Mouse (Mus musculus) thymus, adult 2 months (tissue): Measurements from ENCODE around the gene Scap.

Experiments used
- CTCF ChIP-seq: fragments of 200-500 bp; IDR thresholded peaks from 2 replicates; pipeline ENCODE4 v1.5.1; 2012; ENCODE audit warnings: mild to moderate bottlenecking, control low read depth, low read length, moderate library complexity, borderline replicate concordance; ENCODE audit not compliant: control insufficient read depth, poor library complexity, insufficient read depth; ENCODE audit errors: extremely low read depth
- POLR2A ChIP-seq: fragments of 200-500 bp; IDR thresholded peaks from 2 replicates; pipeline ENCODE4 v1.6.1; 2012; ENCODE audit warnings: mild to moderate bottlenecking, low read length, control low read depth, moderate library complexity; ENCODE audit not compliant: control insufficient read depth, poor library complexity, insufficient read depth; ENCODE audit errors: extremely low read depth

- no peak for TF ChIP-seq CTCF
- no peak for TF ChIP-seq POLR2A
Measured at GRCm38 (mm10) chr9:110362337-110362736, 29.2 kb downstream of the Scap start.
